Mouse (Mus musculus) erythroblast, adult 5-6 weeks (primary cell): ENCODE measurements around the gene Lrmda. TPM values are rescaled to one million over a fixed set of nuclear protein-coding genes. Genes with fewer than 3 reads are reported as not detected.

Experiments used
- ATAC-seq: replicated peaks from 2 replicates; pipeline ENCODE4 v1.8.0; 2016; ENCODE audit warnings: moderate number of reproducible peaks, mild to moderate bottlenecking, moderate TSS enrichment, inconsistent platforms; ENCODE audit not compliant: poor library complexity, low FRiP score, severe bottlenecking
- total RNA-seq, 2 experiments: library from RNA; stranded (forward) in 1 of 2; stranded (reverse) in 1 of 2; fragments of 150-400 nt in 1 of 2; fragments of 200-764, 138-1000 nt in 1 of 2; gene quantifications; 2 replicates each; pipeline versions ENCODE4 v1.2.3 to v1.2.4; 2015 to 2017; ENCODE audit warnings: low replicate concordance in 2 of 2

Gene Lrmda
- total RNA-seq, 2 experiments from 2014 or later = 1.5 to 2.1 TPM

DNA sequence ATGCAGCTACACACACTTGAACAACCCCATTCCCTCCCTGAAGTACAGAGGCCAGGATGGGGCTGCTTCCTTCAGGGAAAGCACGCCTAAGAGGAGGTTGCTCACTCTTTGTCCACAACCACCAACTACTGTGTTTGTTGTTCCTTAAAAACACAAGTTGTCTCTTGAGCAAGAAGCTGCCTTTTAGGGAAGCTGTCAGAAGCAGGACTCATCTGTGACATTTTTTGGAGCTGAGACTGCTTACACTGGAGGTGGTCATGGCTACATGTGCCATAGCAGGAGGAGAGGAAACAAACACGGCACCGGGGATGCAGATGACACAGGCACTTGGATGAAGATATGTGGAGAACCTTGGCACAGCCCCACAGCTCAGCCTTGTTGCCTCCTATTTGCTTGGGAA, 65.9 kb downstream of the Lrmda start:
- no peak for ATAC-seq

- ATAC-seq = no peak
These were observed 69.1 kb downstream of the Lrmda start for GRCm38 (mm10) chr14:22088604-22089003.

DNA sequence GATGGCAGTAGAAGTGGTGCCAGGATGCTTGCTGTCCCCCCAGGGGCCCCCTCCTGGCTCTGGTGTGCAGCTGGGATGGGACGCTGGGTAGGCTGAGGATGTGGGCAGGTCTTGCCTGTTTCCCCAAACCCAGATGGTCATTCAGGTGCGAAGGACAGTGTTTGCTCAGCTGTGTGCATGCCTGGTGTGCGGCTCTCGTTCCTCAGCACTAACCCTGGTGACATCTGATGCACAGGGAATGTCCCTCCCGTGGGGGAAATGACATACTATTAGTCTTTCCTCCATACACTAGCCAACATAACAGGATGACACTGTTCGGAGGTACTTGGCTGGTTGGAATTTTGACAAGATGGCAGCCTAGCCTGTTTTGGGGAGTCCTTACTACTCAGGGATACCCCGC, 69.8 kb downstream of the Lrmda start:
- no peak for ATAC-seq

GRCm38 (mm10) chr14:22089866-22090470, 70.5 kb downstream of the Lrmda start:
- no peak for ATAC-seq

- no peak for ATAC-seq
These were observed 71.3 kb downstream of the Lrmda start for GRCm38 (mm10) chr14:22090778-22091211.

DNA sequence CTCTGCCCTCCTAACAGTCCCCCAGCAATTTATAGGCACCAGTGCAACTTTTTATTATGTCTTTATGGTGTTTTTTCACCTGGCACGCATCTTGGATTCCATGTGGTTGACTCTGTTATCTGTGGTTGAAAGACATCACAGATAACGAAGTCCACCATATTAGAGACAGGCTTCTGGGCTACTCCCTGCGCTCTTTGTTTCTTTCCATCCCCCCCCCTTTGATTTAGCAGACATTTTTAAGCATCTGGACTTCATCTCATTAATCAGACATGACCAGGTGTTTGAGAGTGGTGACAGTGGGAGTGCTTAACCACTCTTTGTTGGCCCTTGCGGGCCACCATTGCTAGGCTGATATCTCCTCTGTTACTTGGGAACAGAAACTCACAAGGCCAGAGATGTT, 71.8 kb downstream of the Lrmda start:
- ATAC-seq = no peak

DNA sequence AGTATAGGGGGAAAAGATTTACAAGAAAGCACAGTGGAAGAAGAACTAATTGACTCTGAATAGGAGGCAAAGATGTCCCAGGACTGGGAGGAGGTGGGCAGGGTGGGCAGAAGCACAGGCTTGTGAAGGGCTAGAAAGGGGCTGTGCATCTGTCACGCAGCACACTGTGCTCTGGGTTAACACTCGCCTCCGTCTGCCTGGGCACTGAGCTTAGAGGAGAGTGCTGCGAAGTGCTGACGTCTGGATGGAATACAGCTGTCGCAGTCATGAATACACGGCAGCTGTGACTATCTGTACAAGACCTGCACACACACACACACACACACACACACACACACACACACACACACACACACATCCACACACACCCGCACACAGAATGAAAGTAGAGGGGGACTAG, 73.6 kb downstream of the Lrmda start:
- ATAC-seq = no peak

DNA sequence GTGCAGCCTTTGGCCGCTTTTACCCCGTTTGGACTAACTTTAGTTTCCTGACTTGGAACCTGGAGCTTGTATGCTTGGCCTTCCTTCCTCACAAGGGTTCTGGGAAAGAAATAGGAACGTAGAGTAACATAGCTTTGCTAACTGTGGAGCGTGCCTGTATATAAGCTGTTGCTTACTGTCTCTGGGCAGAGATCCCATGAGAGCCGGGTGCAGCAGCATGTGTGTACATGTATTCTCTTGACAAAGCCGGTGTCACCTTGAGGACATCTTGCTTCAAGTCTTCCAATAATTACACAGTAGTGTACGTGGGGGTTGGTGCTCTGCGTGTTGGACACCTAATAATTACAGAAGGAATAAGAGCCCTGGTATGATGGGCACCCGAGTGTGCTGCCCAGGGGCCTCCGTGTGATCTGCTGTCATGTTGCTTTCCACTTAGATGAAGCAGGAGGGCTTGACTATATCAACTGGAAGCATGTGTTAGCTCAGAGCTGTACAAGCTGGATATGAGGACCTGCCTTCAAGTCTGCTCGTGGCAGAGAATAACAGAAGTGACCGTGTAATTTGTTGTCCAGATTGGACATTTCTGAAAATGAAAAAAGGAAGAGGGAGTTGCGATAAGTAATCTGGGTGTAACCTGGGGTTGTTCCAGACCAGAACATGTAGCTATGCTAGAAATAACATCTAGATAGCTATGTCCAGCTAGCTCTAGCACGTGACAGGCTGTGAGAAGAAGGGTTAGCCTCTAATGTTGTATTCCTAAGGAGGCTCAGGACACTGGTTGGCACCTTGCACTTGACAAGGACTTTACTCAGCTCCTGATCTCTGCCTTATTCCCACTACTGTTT, 82.7 kb downstream of the Lrmda start:
- ATAC-seq = no peak

DNA sequence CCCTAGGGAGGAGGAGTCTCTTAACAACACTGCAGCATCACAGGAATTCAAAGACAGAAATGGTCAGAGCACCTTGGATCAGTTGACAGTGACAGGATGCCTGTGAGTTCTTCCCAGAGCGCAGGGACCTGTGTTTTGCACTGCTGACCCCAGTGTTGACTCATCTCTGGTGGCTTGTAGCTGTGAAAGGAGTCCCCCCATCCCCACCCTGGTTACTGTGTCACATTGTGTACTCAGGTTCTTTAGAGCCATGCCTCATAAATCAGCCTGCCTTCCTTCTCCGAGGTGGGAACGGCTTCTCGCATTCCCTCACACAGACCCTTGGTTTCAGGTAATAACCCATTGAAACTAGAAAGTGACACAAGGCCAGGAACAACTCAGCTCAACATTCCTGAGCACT, 86.3 kb downstream of the Lrmda start:
- ATAC-seq = no peak

DNA sequence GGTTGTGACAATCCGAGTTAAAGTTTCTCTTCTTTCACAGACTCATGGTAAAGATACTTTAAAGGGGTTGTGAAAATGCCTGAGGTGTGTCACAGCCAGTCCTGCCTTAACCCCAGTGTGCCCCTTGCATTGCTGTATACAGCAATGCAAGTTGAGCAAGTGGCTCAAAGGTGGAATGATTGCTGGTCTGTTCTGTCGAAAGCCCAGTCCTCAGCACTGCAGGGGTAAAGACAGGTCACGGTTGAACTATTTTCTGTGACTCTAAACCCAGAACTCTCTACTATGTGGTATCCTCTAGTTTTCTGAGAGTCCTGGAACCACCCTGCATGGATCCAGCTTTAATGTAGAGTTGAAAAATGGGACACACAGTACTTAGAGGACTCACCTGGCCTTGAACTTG, 87.3 kb downstream of the Lrmda start:
- ATAC-seq = no peak

GRCm38 (mm10) chr14:22109423-22109822, 89.9 kb downstream of the Lrmda start:
- ATAC-seq = no peak

GRCm38 (mm10) chr14:22113463-22114361, 94.2 kb downstream of the Lrmda start:
- no peak for ATAC-seq

GRCm38 (mm10) chr14:22114651-22115351, 95.3 kb downstream of the Lrmda start:
- ATAC-seq = no peak

- ATAC-seq = no peak
These were observed 98.6 kb downstream of the Lrmda start for GRCm38 (mm10) chr14:22118096-22118495.

GRCm38 (mm10) chr14:22118512-22118911, 99.0 kb downstream of the Lrmda start:
- ATAC-seq = no peak

- no peak for ATAC-seq
These were observed 106.8 kb downstream of the Lrmda start for GRCm38 (mm10) chr14:22126276-22126675.

GRCm38 (mm10) chr14:22126859-22127258, 107.3 kb downstream of the Lrmda start:
- no peak for ATAC-seq

DNA sequence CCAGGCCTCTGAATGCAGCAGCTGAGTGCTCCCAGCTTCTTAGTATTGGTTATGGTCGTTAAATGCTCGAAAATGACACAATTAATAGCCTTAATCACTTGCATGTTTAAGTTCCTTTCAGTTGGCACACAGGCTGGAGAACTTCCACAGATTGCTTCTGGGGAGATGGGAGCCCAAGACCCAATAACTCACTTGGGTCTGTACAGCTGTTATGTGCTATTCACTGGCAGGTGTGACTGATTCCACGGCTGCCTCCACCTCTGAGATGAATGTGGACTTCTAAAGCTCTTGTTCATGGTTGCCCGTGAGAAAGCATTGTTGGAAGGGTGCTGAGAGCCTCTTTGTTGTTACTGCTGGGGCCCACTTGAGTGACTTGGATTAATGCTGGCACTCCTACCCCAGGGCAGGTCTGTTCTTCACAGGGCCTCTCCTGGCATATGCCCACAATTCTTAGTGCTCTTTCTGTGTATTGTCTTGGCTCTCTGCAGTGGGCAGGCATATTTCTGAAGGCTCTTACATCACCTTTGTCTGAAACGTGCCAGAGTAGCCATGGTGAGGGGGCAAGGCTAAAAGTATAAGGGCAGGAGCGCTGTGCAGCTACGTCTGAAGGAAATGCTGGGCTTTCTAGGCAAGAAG, 111.6 kb downstream of the Lrmda start:
- no peak for ATAC-seq

DNA sequence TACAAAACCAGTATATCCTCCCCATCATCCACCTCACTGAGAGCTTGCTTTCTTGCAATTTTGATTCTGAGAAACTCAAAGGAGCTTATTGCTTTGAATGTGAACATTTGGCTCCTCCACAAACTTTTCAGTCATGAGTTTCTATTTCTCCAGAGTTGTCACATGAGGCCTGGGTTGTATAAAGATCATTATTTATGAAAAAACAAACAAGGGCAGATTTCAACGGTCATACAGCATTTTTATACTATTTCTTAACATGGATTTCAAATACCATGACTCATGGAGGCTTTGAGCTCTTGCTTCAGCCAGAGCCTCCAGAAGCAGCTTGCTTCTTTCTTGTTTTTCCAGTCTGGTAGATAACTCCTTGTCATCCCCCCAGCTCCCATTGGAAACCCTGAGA, 119.8 kb downstream of the Lrmda start:
- no peak for ATAC-seq
